Mouse (Mus musculus) midbrain, postnatal 0 days (tissue): ENCODE results near the gene Exoc4. TPM values are rescaled to one million over a fixed set of nuclear protein-coding genes. Genes with fewer than 3 reads are reported as not detected.

Experiments used
- ATAC-seq: fragments of 200-750 bp; cut with Nextera tagmentation; 2 replicates; pipeline ENCODE4 v1.8.0; 2017; ENCODE audit warnings: moderate number of reproducible peaks, mild to moderate bottlenecking, moderate TSS enrichment, moderate library complexity; ENCODE audit not compliant: low FRiP score
- DNase-seq: peaks from one replicate; pipeline ENCODE4 v3.0.0-alpha.2; 2015; ENCODE audit warnings: low spot score
- H3K27ac ChIP-seq: fragments of 300-500 bp; sonication (generic); 2 replicates; pipeline ENCODE4 v1.5.1; 2014; ENCODE audit warnings: low read depth, mild to moderate bottlenecking, low read length, mixed read lengths
- H3K27me3 ChIP-seq: fragments of 300-500 bp; sonication (generic); 2 replicates; pipeline ENCODE4 v1.6.1; 2014; ENCODE audit warnings: low read length, control low read depth, mixed read lengths; ENCODE audit not compliant: insufficient read depth
- H3K36me3 ChIP-seq: fragments of 300-500 bp; sonication (generic); 2 replicates; pipeline ENCODE4 v1.6.1; 2014; ENCODE audit warnings: low read length, control low read depth, mixed read lengths; ENCODE audit not compliant: insufficient read depth
- H3K4me1 ChIP-seq: fragments of 300-500 bp; sonication (generic); 2 replicates; pipeline ENCODE4 v1.6.1; 2014; ENCODE audit warnings: mild to moderate bottlenecking, control low read depth, antibody characterized with exemption, low read length, mixed read lengths; ENCODE audit not compliant: insufficient read depth
- H3K4me2 ChIP-seq: fragments of 300-500 bp; sonication (generic); 2 replicates; pipeline ENCODE4 v1.6.1; 2014; ENCODE audit warnings: low read depth, mild to moderate bottlenecking, low read length, mixed read lengths; ENCODE audit not compliant: poor library complexity, severe bottlenecking
- H3K4me3 ChIP-seq: fragments of 300-500 bp; sonication (generic); 2 replicates; pipeline ENCODE4 v1.5.1; 2014; ENCODE audit warnings: low read depth, mild to moderate bottlenecking, low read length, moderate library complexity
- H3K9ac ChIP-seq: fragments of 300-500 bp; sonication (generic); replicated peaks from 2 replicates; pipeline ENCODE4 v1.6.1; 2014; ENCODE audit warnings: mild to moderate bottlenecking, low read length, moderate library complexity, mixed read lengths; ENCODE audit not compliant: poor library complexity, severe bottlenecking
- H3K9me3 ChIP-seq: fragments of 300-500 bp; sonication (generic); 2 replicates; pipeline ENCODE4 v1.6.1; 2016; ENCODE audit warnings: low read length, control low read depth
- CTCF ChIP-seq: IDR thresholded peaks from 2 replicates; pipeline ENCODE4 v1.5.1; 2016; ENCODE audit warnings: antibody characterized with exemption, mild to moderate bottlenecking
- WGBS: fragments of 180-500 bp; shearing (Covaris S2); extraction: QIAGEN DNeasy Blood & Tissue Kit; methylation state at CpG from one replicate; pipeline ENCODE4 v1.1.7; 2014; 5-methylcytosine and 5-hydroxymethylcytosine counted together
- polyA plus RNA-seq: library from polyadenylated mRNA; unstranded; fragments of >200 nt; fragmentation: Nextera tagmentation; extraction: Ambion mirVana; gene quantifications from 2 replicates; pipeline ENCODE4 v1.2.1, GENCODE M21; 2015
- total RNA-seq: library from RNA; depleted of rRNA; stranded (reverse); fragments of >200 nt; gene quantifications from 2 replicates; pipeline ENCODE4 v1.2.3, GENCODE M21; 2014

Exoc4 gene
- total and polyA plus RNA-seq, 2 experiments from 2014 or later, result 29.5 to 72.5 TPM

DNA sequence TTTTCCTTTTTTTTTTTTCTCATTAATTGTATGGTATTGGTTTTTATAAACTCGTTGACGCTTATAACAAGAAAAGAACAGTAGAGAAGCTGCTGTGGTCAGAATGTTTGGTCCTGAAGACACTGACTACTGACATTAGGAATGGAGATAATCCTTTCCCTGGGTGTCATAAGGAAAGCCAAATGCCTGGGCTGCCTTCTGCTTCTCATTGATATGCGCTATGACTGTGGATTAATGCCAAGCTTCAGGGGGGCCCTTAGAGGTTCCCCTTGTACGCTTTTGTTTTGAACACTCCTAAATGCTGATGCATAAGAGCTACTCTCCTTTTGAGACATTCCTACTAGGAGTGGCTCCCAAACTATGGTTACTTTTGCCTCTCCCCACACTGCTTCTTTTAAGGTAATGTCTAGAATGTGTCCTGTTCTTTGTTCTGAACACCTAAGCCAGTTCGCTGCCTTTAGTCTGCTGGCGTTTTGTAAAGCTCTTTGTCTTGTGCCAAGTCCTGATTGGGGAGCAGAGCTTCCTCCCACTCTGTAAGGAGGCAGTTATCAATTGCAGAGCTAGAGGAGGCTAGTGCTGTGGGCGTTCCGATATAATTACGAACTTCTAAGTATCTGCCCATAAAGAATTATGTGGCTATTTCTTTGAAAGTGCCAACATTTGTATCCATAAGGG is 621.7 kb downstream of the Exoc4 start:
- no peaks in the 10 kb centered on the region for H3K4me1 ChIP-seq
- TF ChIP-seq CTCF, result no peak
- no peak overlapping the region for H3K9ac ChIP-seq
- DNase-seq, result peak; percentile 34
- H3K4me2 ChIP-seq, result no peak overlapping the region
- H3K27ac ChIP-seq, result no peak overlapping the region
- H3K4me3 ChIP-seq, result no peak overlapping the region
- no peaks in the 10 kb centered on the region for H3K27me3 ChIP-seq
- no peak for ATAC-seq
- no peaks in the 10 kb centered on the region for H3K36me3 ChIP-seq
- no peaks in the 10 kb centered on the region for H3K9me3 ChIP-seq
- 32% methylated on average over 9 of the region's 9 CpGs for WGBS

DNA sequence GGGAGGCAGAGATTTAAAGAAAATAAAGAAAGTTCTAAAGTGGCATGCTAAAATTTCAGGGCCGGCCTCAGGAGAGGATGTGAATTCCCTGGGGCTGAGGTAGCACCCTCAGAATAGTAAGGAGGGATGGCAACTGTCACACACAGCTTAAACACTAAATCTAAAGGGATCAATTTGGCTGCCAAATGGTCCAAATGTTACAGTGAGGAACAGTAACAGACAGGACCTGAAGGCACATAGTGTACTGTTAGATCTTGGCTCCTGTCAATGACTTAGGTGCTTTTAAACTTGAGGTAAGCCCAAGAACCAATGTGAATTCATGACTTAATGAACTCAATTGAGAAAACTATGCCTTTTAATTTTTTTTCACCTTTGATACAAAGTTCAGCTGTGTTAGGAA is 622.4 kb downstream of the Exoc4 start:
- Histone ChIP-seq H3K4me3 (no peak overlapping the region), H3K4me2 (no peak overlapping the region), H3K9ac (no peak overlapping the region), H3K36me3 (no peaks in the 10 kb centered on the region), H3K27me3 (no peaks in the 10 kb centered on the region), H3K9me3 (no peaks in the 10 kb centered on the region), H3K4me1 (no peaks in the 10 kb centered on the region), H3K27ac (no peak overlapping the region)
- no peak for DNase-seq
- WGBS, result 78% methylated on average over 1 of the region's 1 CpGs
- ATAC-seq, result no peak
- no peak for TF ChIP-seq CTCF

DNA sequence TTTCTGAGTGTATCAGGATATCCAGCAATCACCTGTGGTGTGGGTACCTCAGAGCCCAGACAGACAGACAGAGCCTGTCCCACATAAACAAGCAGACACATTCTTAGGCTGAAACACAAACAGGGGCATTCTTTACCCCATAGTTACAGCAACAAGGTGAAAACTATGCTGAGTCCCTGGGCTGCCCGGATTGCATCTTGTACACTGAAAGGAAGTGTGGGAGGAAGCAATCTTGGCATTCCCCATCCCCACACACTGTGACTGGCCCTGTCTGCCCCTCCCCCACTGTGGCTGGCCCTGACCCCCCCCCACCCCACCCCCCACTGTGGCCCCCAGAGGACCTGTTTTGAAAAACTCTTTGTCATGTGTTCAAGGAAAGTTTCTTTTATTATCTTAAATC is 623.3 kb downstream of the Exoc4 start:
- no peak for ATAC-seq
- no peak for TF ChIP-seq CTCF

DNA sequence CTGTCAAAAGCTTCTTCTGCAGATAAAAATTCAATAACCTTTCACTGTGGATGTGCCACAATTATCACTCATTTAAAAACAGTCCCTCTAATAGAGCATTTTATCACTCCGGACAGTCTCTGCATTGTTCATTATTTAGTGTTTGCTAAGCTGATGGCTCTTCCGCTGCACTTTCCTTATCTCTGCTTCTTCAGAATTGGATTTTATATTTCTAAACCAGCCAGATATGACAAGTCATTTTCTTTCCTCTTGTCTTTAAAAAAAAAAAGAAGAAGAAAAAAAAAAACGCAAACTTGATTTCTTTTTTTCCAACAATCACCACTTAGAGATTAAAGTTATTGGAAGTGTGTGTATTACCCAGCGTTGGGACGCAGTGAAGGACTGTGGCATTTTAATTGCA is 624.1 kb downstream of the Exoc4 start:
- no peaks in the 10 kb centered on the region for H3K9me3 ChIP-seq
- TF ChIP-seq CTCF, result no peak
- no peak overlapping the region for H3K9ac ChIP-seq
- H3K27me3 ChIP-seq, result no peaks in the 10 kb centered on the region
- no peak overlapping the region for H3K4me2 ChIP-seq
- no peak overlapping the region for H3K27ac ChIP-seq
- no peaks in the 10 kb centered on the region for H3K4me1 ChIP-seq
- DNase-seq, result no peak
- no peak overlapping the region for H3K4me3 ChIP-seq
- no peak for ATAC-seq
- H3K36me3 ChIP-seq, result no peaks in the 10 kb centered on the region
- WGBS, result 72% methylated on average over 5 of the region's 5 CpGs

More for the DNA sequence above, 623.3 kb downstream of the Exoc4 start:
- Histone ChIP-seq H3K4me2 (no peak overlapping the region), H3K9ac (no peak overlapping the region), H3K27ac (no peak overlapping the region), H3K4me1 (no peaks in the 10 kb centered on the region), H3K9me3 (no peaks in the 10 kb centered on the region), H3K4me3 (no peak overlapping the region), H3K36me3 (no peaks in the 10 kb centered on the region), H3K27me3 (no peaks in the 10 kb centered on the region)
- no peak for DNase-seq
- WGBS, result 54% methylated on average over 1 of the region's 1 CpGs

DNA sequence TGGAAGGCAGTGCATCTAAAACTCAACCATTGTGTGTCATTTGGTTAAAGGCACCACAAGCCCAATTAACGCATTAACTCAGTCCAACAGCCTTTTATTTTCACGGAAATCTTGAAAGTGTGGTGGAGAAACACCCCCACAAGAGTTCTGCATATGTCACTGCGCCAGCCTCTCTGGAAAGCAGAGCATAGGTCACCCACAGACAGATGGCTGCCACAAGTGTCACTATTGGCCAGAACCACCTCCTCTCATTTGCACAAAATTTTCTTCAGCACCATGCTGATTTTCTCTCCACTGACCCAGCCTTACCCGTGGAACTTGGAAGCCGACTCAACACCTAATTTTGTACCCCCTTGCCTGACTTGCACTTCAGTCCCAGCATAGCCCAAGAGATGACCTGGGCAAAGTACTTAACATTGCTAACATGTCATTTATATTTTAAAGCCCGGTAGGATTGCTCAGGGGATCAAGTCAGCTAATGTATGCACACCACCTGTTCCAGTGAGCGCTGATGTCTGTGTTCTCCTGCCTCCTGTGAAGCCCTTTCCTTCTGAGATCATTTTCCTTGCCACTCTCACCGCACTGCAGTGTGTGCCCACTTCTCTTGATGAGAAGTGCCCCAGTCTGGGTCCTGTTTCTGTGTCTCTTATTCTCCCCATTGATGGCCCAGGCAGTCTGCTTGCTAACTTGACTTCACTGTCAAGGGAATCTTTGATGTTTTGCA is 625.6 kb downstream of the Exoc4 start:
- H3K4me1 ChIP-seq, result no peaks in the 10 kb centered on the region
- no peak overlapping the region for H3K27ac ChIP-seq
- WGBS, result 65% methylated on average over 8 of the region's 8 CpGs
- H3K27me3 ChIP-seq, result no peaks in the 10 kb centered on the region
- ATAC-seq (no peak), DNase-seq (peak; percentile 49)
- H3K4me2 ChIP-seq, result no peak overlapping the region
- no peak overlapping the region for H3K4me3 ChIP-seq
- no peaks in the 10 kb centered on the region for H3K36me3 ChIP-seq
- H3K9me3 ChIP-seq, result no peaks in the 10 kb centered on the region
- no peak for TF ChIP-seq CTCF
- no peak overlapping the region for H3K9ac ChIP-seq

DNA sequence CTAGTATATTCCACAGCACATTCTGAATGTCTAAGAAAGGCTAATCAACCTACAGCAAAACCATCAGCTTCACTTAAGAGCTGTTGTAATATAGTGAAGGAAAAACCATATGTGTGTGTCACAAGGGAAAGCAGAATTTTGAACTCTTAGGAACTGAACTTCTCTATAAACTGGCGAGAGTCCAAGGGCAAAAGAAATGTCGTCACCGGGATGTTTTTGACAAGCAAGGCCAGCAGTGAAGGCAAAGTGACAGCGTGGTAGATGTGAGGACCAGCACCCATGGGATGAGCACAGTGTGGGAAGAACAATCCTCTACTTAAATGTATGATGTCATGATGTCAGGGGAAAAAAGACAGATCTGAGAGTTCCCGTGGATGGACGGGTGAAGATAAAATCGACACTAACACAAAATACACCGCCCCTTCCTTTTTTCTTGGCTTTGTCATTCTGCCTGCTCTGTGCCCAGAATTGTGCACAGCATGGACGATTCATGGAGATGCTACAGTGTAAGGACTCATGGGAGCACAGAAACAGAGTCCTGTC is 635.3 kb downstream of the Exoc4 start:
- Histone ChIP-seq H3K27ac (no peak overlapping the region), H3K27me3 (no peaks in the 10 kb centered on the region), H3K4me3 (no peak overlapping the region), H3K36me3 (no peaks in the 10 kb centered on the region), H3K9ac (no peak overlapping the region), H3K4me2 (no peak overlapping the region), H3K9me3 (no peaks in the 10 kb centered on the region), H3K4me1 (no peaks in the 10 kb centered on the region)
- WGBS, result 85% methylated on average over 9 of the region's 9 CpGs
- DNase-seq (no peak), ATAC-seq (no peak)
- TF ChIP-seq CTCF, result no peak
